Mouse (Mus musculus): Measurements from ENCODE around the gene Itgb2. TPM values are rescaled to one million over a fixed set of nuclear protein-coding genes. Genes with fewer than 3 reads are reported as not detected.
A peak's percentile ranks its signal among the peaks of the same experiment; 100 is the strongest.

Itgb2 gene
- polyA plus RNA-seq, 1 experiment from 2014 or later = 1.3 TPM

- Histone ChIP-seq H3K4me3 (no peak overlapping the region), H3K4me1 (peaks cover 26% of the 10 kb centered on the region), H3K27ac (replicated peaks) (no peak overlapping the region), H3K36me3 (replicated peaks) (peaks cover 53% of the 10 kb centered on the region), H3K27me3 (replicated peaks; ENCODE audit: low read depth, poor library complexity, severe bottlenecking) (no peaks in the 10 kb centered on the region), H3K9me3 (no peaks in the 10 kb centered on the region)
- WGBS = 87% methylated on average over 3 of the region's 3 CpGs
- DNase-seq (ENCODE audit: low spot score) = no peak
Observed at GRCm38 (mm10) chr10:77586637-77587036, 56.6 kb downstream of the Itgb2 start.

GRCm38 (mm10) chr10:77587091-77587775 is 57.2 kb downstream of the Itgb2 start:
- Histone ChIP-seq H3K27ac (replicated peaks) (no peak overlapping the region; the same call in 1 of the 2 replicates), H3K9me3 (no peaks in the 10 kb centered on the region), H3K36me3 (replicated peaks) (peaks cover 59% of the 10 kb centered on the region), H3K27me3 (replicated peaks; ENCODE audit: low read depth, poor library complexity, severe bottlenecking) (no peaks in the 10 kb centered on the region), H3K4me1 (peaks cover 22% of the 10 kb centered on the region), H3K4me3 (no peak overlapping the region)
- DNase-seq (ENCODE audit: low spot score) = no peak
- WGBS = 88% methylated on average over 6 of the region's 6 CpGs

GRCm38 (mm10) chr10:77588036-77588435 is 58.0 kb downstream of the Itgb2 start:
- Histone ChIP-seq H3K27ac (replicated peaks) (no peak overlapping the region), H3K36me3 (replicated peaks) (peaks cover 67% of the 10 kb centered on the region), H3K4me3 (no peak overlapping the region), H3K9me3 (no peaks in the 10 kb centered on the region), H3K27me3 (replicated peaks; ENCODE audit: low read depth, poor library complexity, severe bottlenecking) (no peaks in the 10 kb centered on the region), H3K4me1 (peaks cover 14% of the 10 kb centered on the region)
- whole genome bisulfite sequencing = 85% methylated on average over 2 of the region's 2 CpGs
- no peak for DNase-seq (ENCODE audit: low spot score)

GRCm38 (mm10) chr10:77589117-77589516 is 59.1 kb downstream of the Itgb2 start:
- H3K4me1 ChIP-seq = peaks cover 3% of the 10 kb centered on the region
- H3K27me3 ChIP-seq (replicated peaks; ENCODE audit: low read depth, poor library complexity, severe bottlenecking) = no peaks in the 10 kb centered on the region
- H3K4me3 ChIP-seq = no peak overlapping the region
- H3K9me3 ChIP-seq = no peaks in the 10 kb centered on the region
- H3K27ac ChIP-seq (replicated peaks) = no peak overlapping the region
- 81% methylated on average over 7 of the region's 7 CpGs for WGBS
- DNase-seq (ENCODE audit: low spot score) = no peak
- peaks cover 78% of the 10 kb centered on the region for H3K36me3 ChIP-seq (replicated peaks)

GRCm38 (mm10) chr10:77589749-77590148 is 59.7 kb downstream of the Itgb2 start:
- Histone ChIP-seq H3K36me3 (replicated peaks) (peaks cover 84% of the 10 kb centered on the region), H3K27me3 (replicated peaks; ENCODE audit: low read depth, poor library complexity, severe bottlenecking) (no peaks in the 10 kb centered on the region), H3K27ac (replicated peaks) (no peak overlapping the region), H3K4me3 (no peak overlapping the region), H3K9me3 (no peaks in the 10 kb centered on the region), H3K4me1 (peaks cover 2% of the 10 kb centered on the region; the same call in 1 of the 2 replicates)
- WGBS = 90% methylated on average over 8 of the region's 8 CpGs
- DNase-seq (ENCODE audit: low spot score) = no peak

GRCm38 (mm10) chr10:77590812-77591211 is 60.8 kb downstream of the Itgb2 start:
- Histone ChIP-seq H3K27ac (replicated peaks) (no peak overlapping the region), H3K9me3 (no peaks in the 10 kb centered on the region), H3K27me3 (replicated peaks; ENCODE audit: low read depth, poor library complexity, severe bottlenecking) (no peaks in the 10 kb centered on the region), H3K36me3 (replicated peaks) (peaks cover 90% of the 10 kb centered on the region), H3K4me1 (peaks cover 2% of the 10 kb centered on the region; the same call in 1 of the 2 replicates), H3K4me3 (no peak overlapping the region)
- peak; percentile 73 for DNase-seq (ENCODE audit: low spot score)
- 45% methylated on average over 6 of the region's 6 CpGs for WGBS

- Histone ChIP-seq H3K9me3 (no peaks in the 10 kb centered on the region), H3K4me1 (peaks cover 2% of the 10 kb centered on the region; the same call in 1 of the 2 replicates), H3K27ac (replicated peaks) (no peak overlapping the region), H3K27me3 (replicated peaks; ENCODE audit: low read depth, poor library complexity, severe bottlenecking) (no peaks in the 10 kb centered on the region), H3K36me3 (replicated peaks) (peaks cover 97% of the 10 kb centered on the region), H3K4me3 (no peak overlapping the region)
- no peak for DNase-seq (ENCODE audit: low spot score)
- 85% methylated on average over 6 of the region's 6 CpGs for WGBS
Observed at GRCm38 (mm10) chr10:77591546-77591945, 61.5 kb downstream of the Itgb2 start.

GRCm38 (mm10) chr10:77596060-77596459 is 66.0 kb downstream of the Itgb2 start:
- 93% methylated on average over 2 of the region's 2 CpGs for WGBS
- DNase-seq (ENCODE audit: low spot score) = no peak
- no peak overlapping the region for H3K27ac ChIP-seq (replicated peaks)
- peaks cover 83% of the 10 kb centered on the region for H3K36me3 ChIP-seq (replicated peaks)
- H3K27me3 ChIP-seq (replicated peaks; ENCODE audit: low read depth, poor library complexity, severe bottlenecking) = no peaks in the 10 kb centered on the region
- H3K9me3 ChIP-seq = no peaks in the 10 kb centered on the region
- no peak overlapping the region for H3K4me3 ChIP-seq
- no peaks in the 10 kb centered on the region for H3K4me1 ChIP-seq

GRCm38 (mm10) chr10:77603021-77603420 is 73.0 kb downstream of the Itgb2 start:
- Histone ChIP-seq H3K4me1 (peaks cover 22% of the 10 kb centered on the region), H3K36me3 (replicated peaks) (peaks cover 26% of the 10 kb centered on the region), H3K27me3 (replicated peaks; ENCODE audit: low read depth, poor library complexity, severe bottlenecking) (no peaks in the 10 kb centered on the region), H3K4me3 (no peak overlapping the region), H3K27ac (replicated peaks) (no peak overlapping the region), H3K9me3 (no peaks in the 10 kb centered on the region; the same call in 1 of the 2 replicates)
- DNase-seq (ENCODE audit: low spot score) = no peak
- 55% methylated on average over 4 of the region's 4 CpGs for WGBS

GRCm38 (mm10) chr10:77604111-77604510 is 74.1 kb downstream of the Itgb2 start:
- Histone ChIP-seq H3K4me3 (no peak overlapping the region), H3K36me3 (replicated peaks) (peaks cover 24% of the 10 kb centered on the region), H3K27ac (replicated peaks) (no peak overlapping the region), H3K4me1 (peaks cover 22% of the 10 kb centered on the region), H3K27me3 (replicated peaks; ENCODE audit: low read depth, poor library complexity, severe bottlenecking) (no peaks in the 10 kb centered on the region), H3K9me3 (no peaks in the 10 kb centered on the region; the same call in 1 of the 2 replicates)
- DNase-seq (ENCODE audit: low spot score) = no peak
- WGBS = 89% methylated on average over 6 of the region's 6 CpGs

GRCm38 (mm10) chr10:77604958-77605357 is 74.9 kb downstream of the Itgb2 start:
- Histone ChIP-seq H3K27me3 (replicated peaks; ENCODE audit: low read depth, poor library complexity, severe bottlenecking) (no peaks in the 10 kb centered on the region), H3K4me3 (peak overlapping the region; percentile 77; the same call in 1 of the 2 replicates), H3K36me3 (replicated peaks) (peaks cover 27% of the 10 kb centered on the region), H3K27ac (replicated peaks) (no peak overlapping the region), H3K4me1 (peaks cover 22% of the 10 kb centered on the region), H3K9me3 (no peaks in the 10 kb centered on the region; the same call in 1 of the 2 replicates)
- 93% methylated on average over 5 of the region's 5 CpGs for WGBS
- no peak for DNase-seq (ENCODE audit: low spot score)

GRCm38 (mm10) chr10:77605368-77605767 is 75.3 kb downstream of the Itgb2 start:
- H3K36me3 ChIP-seq (replicated peaks) = peaks cover 31% of the 10 kb centered on the region
- DNase-seq (ENCODE audit: low spot score) = peak; percentile 45
- H3K27me3 ChIP-seq (replicated peaks; ENCODE audit: low read depth, poor library complexity, severe bottlenecking) = no peaks in the 10 kb centered on the region
- H3K4me3 ChIP-seq = peak overlapping the region; percentile 77
- H3K9me3 ChIP-seq = no peaks in the 10 kb centered on the region; the same call in 1 of the 2 replicates
- H3K27ac ChIP-seq (replicated peaks) = peak overlapping the region; percentile 99
- H3K4me1 ChIP-seq = peaks cover 22% of the 10 kb centered on the region
- WGBS = 44% methylated on average over 1 of the region's 1 CpGs

Data from embryonic facial prominence, embryonic 10.5 days (tissue).